ENCODE assay signal across 30 mouse cellular contexts in the genomic region with DNA sequence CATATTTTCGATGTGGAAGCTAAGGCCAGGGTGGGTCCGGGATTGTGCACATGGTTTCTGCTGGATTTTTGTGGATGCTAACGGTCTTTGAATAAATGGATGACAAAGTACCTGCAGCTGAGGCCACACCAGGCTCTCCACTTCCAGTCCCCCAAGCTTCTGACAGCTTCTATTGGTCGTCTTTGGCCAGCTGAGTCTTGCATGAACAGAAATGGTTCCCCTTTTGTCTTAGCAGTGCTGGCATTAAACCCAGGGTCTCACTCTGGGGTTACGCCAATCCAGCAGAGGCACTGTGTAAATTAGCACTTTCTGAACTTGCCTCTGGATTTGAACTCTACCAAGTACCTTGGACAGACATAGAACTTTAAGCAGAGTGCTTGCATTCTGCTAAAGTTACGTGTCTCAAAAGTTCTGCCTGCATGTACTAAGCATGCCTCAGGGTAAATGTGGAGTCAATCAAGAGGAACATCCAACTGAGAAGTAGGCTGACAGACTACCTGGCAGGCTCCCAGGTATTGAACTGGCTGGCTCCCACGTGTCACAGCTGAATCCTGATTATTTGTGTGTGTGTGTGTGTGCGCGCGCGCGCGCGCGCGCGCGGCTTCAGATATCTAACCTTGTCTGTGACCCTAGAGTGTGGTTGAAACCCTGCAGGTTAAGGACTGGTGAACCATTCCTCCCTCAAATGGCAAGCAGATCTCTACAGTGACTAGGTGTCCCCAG. TPM values are rescaled to one million over a fixed set of nuclear protein-coding genes. Genes with fewer than 3 reads are reported as not detected.
"Had no signal": no experiment of that assay in that cellular context is flagged by ENCODE, and none has a peak within 500 bp of the region (broad histone marks: within the 10 kb centered on the region; RNA-seq: fewer than 3 reads in every experiment).

No protein-coding gene starts in this region.

- ATAC-seq: lung, postnatal 0 days had no signal

- H3K36me3 ChIP-seq: liver, embryonic 13.5 days had no signal

- H3K9ac ChIP-seq: liver, embryonic 13.5 days; lung, embryonic 14.5 days had no signal

- H3K27me3 ChIP-seq: liver, embryonic 13.5 days had no signal

- H3K27ac ChIP-seq: layer of hippocampus, adult 2 months; liver, embryonic 13.5 days; macrophage; stomach, postnatal 0 days had no signal

- H3K4me2 ChIP-seq: liver, embryonic 13.5 days; lung, embryonic 14.5 days; midbrain, embryonic 11.5 days had no signal

- DNase-seq: kidney, adult 11 months; kidney, adult 9 months; layer of hippocampus, adult 9-11 months; liver, embryonic 13.5 days; lung, embryonic 14.5 days; midbrain, embryonic 14.5 days; right cerebral cortex, adult 18-20 months; right cerebral cortex, postnatal 14 days; right cerebral cortex, postnatal 4 days; thymus, adult 2 months; thymus, postnatal 14 days; thymus, postnatal 4 days had no signal

- H3K4me3 ChIP-seq: layer of hippocampus, adult 2 months; liver, embryonic 13.5 days had no signal

RNA-seq across cellular contexts. Expression of a gene that starts 10.6 kb away (rescaled TPM):
- total RNA-seq: layer of hippocampus, adult 2 months; layer of hippocampus, postnatal 25 days; left cerebral cortex, adult 18-20 months; left cerebral cortex, postnatal 25 days; megakaryocyte-erythroid progenitor cell, adult 5-6 weeks; midbrain, postnatal 0 days had no signal
- polyA plus RNA-seq: kidney, embryonic 16.5 days; large intestine, adult 2 months; limb, embryonic 11.5 days; limb, embryonic 14.5 days; liver, embryonic 16.5 days; lung, embryonic 14.5 days; lung, postnatal 0 days; macrophage; midbrain, embryonic 11.5 days; midbrain, embryonic 14.5 days; midbrain, postnatal 0 days; neural tube, embryonic 11.5 days; neural tube, embryonic 14.5 days; stomach, embryonic 14.5 days; stomach, postnatal 0 days; thymus, adult 2 months had no signal
